Mouse (Mus musculus) hematopoietic stem cell, adult 5-6 weeks (primary cell): ENCODE measurements around the gene Adamts20. TPM values are rescaled to one million over a fixed set of nuclear protein-coding genes. Genes with fewer than 3 reads are reported as not detected.

Source experiments
- ATAC-seq, 2 experiments: fragments of 125-278 bp in 1 of 2; replicated peaks in 1 of 2; 2 replicates each; pipeline ENCODE4 v1.8.0; 2016 to 2017; ENCODE audit warnings: inconsistent platforms in 2 of 2, mild to moderate bottlenecking in 2 of 2, moderate number of reproducible peaks in 2 of 2, low read depth in 1 of 2, moderate TSS enrichment in 1 of 2; ENCODE audit not compliant: low FRiP score in 2 of 2, poor library complexity in 2 of 2, severe bottlenecking in 2 of 2, insufficient read depth in 1 of 2, low TSS enrichment in 1 of 2
- total RNA-seq: library from RNA; stranded (forward); fragments of 172-1452, 232-1000 nt; gene quantifications from 2 replicates; pipeline ENCODE4 v1.2.3, GENCODE M21; 2017

Adamts20 gene
- total RNA-seq, 1 experiment from 2014 or later = not detected

GRCm38 (mm10) chr15:94457636-94458390 lies 7.4 kb downstream of the Adamts20 start:
- no peak for ATAC-seq

DNA sequence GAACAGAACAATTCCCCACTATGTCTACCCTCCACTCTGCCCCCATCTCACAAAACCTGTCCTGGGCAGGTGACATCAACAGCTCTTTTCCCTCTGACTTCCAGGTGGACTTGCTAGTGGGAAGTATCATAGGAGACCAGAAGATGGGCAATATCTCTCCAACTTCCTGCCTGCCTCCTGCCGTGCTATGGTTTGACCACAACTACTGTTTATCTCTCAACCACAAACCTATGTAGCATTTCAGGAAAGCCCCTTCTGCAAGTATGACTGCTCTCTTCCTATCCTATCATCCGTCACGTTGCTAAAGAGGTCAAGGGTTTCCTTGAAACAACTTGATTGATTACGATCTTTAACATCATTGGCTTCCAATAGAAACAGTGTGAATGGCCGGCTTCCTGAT lies 12.4 kb downstream of the Adamts20 start:
- ATAC-seq = peak; percentile 2 to 48; a peak in 2 of 4 replicates

DNA sequence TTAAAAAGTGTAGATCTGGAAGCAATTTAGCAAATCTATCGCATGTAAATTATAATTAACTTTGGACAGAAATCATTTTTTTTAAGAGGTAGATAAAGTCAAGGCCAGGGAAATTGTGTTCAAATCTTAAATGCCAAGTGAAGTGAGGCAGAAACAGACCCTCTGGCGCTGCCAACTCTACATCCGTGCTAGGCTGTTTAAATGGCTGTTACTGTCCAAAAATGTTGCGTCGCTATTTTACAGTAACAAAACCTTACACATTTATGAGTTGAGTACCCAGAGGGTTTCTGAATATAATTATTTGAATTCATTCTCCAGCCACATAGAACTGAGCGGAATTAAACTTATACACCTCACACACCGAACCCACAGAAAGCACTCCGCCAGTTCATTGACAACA lies 13.6 kb downstream of the Adamts20 start:
- no peak for ATAC-seq

DNA sequence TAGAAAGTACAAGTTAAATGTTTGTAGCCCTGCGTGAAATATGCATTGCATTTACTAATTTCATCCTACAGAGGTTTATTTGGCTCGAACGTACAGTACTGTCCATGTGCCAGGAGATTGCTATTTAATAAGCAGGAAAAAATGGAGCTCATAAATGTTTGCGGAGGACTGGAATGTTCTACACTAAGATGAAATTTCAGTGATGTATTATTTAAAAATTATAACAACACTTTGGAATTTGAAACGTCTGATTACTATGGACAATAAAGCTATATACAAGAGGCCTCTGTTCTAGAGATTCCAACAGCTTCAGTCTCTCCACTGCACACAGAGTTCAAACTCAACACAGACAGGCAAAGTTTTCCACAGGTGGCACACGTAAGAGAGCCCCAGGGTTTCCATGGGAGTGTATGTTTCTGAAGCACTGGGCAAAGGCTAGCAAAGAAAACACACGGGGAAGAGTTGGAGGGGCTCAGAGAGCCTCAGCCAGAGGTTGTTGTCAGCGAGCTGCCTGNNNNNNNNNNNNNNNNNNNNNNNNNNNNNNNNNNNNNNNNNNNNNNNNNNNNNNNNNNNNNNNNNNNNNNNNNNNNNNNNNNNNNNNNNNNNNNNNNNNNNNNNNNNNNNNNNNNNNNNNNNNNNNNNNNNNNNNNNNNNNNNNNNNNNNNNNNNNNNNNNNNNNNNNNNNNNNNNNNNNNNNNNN lies 20.6 kb downstream of the Adamts20 start:
- peak in 1 of 2 experiments; percentile 49; a peak in 2 of 4 replicates for ATAC-seq

GRCm38 (mm10) chr15:94444043-94444436 lies 21.2 kb downstream of the Adamts20 start:
- no peak for ATAC-seq

GRCm38 (mm10) chr15:94443025-94443424 lies 22.2 kb downstream of the Adamts20 start:
- no peak for ATAC-seq

GRCm38 (mm10) chr15:94435532-94435931 lies 29.7 kb downstream of the Adamts20 start:
- no peak for ATAC-seq

DNA sequence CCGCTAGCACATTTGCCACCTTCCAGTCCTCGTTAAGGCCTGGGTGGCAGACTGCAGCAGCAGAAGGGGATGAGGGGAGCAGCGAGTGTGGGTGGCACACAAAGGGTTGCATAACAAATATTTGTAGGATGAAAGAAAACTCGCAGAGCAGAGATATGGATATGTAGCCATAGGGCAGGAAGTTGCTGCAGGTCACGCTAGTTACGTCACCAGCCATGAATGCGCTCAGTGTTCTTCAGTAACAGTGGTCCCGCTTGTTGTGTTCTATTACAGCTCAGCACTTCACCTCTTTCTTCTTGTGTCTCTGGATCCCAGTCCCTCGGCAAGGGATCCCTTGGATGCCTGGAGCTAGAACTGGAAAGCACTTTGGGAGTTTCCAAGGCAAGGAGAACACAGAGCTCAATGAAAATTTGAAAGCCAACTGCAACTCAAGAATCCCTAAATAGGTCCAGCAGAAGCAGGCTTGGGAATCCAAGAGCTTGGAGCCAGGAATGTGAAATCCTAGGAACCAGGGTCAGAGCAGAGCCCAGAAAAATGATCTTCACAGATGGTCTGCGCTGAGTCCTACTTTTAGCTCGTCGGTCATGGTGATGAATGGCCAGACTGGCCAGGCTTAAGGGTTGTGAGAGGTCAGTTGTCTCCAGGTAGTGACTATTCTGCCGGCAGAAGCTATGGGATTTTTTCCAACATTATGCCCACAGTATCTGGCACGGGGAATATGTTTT lies 34.4 kb downstream of the Adamts20 start:
- ATAC-seq = no peak

- ATAC-seq = no peak
Measured at GRCm38 (mm10) chr15:94428726-94429125, 36.5 kb downstream of the Adamts20 start.

- no peak for ATAC-seq
Measured at GRCm38 (mm10) chr15:94427482-94428214, 37.6 kb downstream of the Adamts20 start.

GRCm38 (mm10) chr15:94420526-94420925 lies 44.7 kb downstream of the Adamts20 start:
- ATAC-seq = no peak

- ATAC-seq = no peak
Measured at GRCm38 (mm10) chr15:94419167-94419566, 46.1 kb downstream of the Adamts20 start.

DNA sequence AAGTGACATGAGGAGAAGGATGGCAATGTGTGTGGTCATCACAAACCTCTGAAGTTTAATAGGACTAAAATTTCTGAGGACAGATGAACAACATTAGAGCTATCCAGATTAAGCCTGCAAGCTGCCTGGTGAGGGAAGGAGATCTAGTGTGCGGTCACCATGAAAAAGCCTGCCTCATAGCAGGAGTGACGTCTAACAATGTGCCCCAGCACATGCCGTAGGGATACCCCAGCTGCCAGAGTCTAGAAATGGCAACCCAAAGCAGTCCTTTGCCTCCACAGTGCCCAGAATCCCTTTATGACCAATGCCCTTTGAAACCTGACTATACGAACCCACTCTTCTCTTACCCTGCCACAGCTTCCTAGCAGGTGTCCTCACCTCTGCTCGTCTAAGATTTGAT lies 46.8 kb downstream of the Adamts20 start:
- ATAC-seq = no peak

- ATAC-seq = peak; percentile 84 to 94
Measured at GRCm38 (mm10) chr15:94417216-94418155, 47.7 kb downstream of the Adamts20 start.

DNA sequence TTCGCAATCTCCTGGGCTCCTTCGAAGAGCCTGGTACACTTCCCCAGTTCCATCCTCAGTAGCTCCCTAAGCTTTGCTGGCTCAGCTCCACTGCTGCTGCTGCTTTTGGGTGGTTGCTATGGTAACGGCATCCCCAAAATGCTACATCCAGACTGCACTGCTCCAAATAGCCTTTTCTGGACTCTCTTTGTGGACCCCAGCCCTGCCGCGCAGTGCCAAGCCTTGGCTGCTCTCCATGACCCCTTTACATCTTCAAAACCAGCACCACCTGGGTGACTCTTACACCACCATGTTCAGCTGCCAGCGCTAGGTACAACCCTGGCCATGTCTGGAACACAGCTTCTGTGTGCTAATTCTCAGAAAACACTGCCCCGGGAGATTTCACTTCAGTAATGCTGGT lies 55.4 kb downstream of the Adamts20 start:
- no peak for ATAC-seq

- no peak for ATAC-seq
Measured at GRCm38 (mm10) chr15:94406364-94406763, 58.9 kb downstream of the Adamts20 start.
